Mouse (Mus musculus) left cerebral cortex, adult 2 months (tissue): ENCODE data around the gene Fam184a. TPM values are rescaled to one million over a fixed set of nuclear protein-coding genes. Genes with fewer than 3 reads are reported as not detected.

Experiments
- DNase-seq, 2 experiments: peaks; one replicate each; pipeline ENCODE4 v3.0.0; 2021 to 2022; ENCODE audit warnings: low spot score in 2 of 2, mixed read lengths in 1 of 2; ENCODE audit errors: extremely low spot score in 1 of 2
- H3K27ac ChIP-seq: fragments of 200-600 bp; 2 replicates; pipeline ENCODE4 v1.8.1; 2022
- H3K4me3 ChIP-seq: fragments of 200-600 bp; 2 replicates; pipeline ENCODE4 v1.8.1; 2022
- CTCF ChIP-seq: fragments of 200-600 bp; IDR thresholded peaks from 2 replicates; pipeline ENCODE4 v1.8.1; 2022; ENCODE audit warnings: antibody characterized with exemption, mild to moderate bottlenecking, moderate library complexity
- intact Hi-C: fragments of 180-260 bp; cut with DNase I; formaldehyde crosslinking; loops from one replicate; pipeline ENCODE4 v1.15.1; 2025
- total RNA-seq, 2 experiments: library from RNA; stranded (reverse); gene quantifications; 2 replicates each; pipeline ENCODE4 v1.2.3; 2021

The Fam184a gene
- total RNA-seq, 2 experiments from 2014 or later, result 26.3 to 31.8 TPM

- H3K4me3 ChIP-seq, result no peak overlapping the region
- no peak overlapping the region for H3K27ac ChIP-seq
- TF ChIP-seq CTCF, result no peak
- intact Hi-C loops, result no loop called here
- no peak for DNase-seq
Measured at GRCm38 (mm10) chr10:53585777-53586176, 165.1 kb downstream of the Fam184a start.

Other genes with a start within 250 kb of the Fam184a start
- gene Asf1a, start 154.4 kb downstream of the Fam184a start, total RNA-seq, result 10 to 100 TPM; 20.6 to 26.7 TPM
- 1 to 10 TPM; 5.6 to 6.0 TPM for gene Mcm9, start 120.7 kb downstream of the Fam184a start, total RNA-seq